Mouse (Mus musculus) heart, postnatal 25 days (tissue): Measurements from ENCODE around the gene Rpp25l. TPM values are rescaled to one million over a fixed set of nuclear protein-coding genes. Genes with fewer than 3 reads are reported as not detected.

Experiments used
- DNase-seq: peaks from one replicate; pipeline ENCODE4 v3.0.0; 2022; ENCODE audit warnings: low spot score
- intact Hi-C: fragments of 180-260 bp; cut with DNase I; formaldehyde crosslinking; loops from one replicate; pipeline ENCODE4 v1.15.1; 2025
- total RNA-seq, 2 experiments: library from RNA; stranded (reverse); gene quantifications; 2 replicates each; pipeline ENCODE4 v1.2.3; 2021

Gene Rpp25l
- total RNA-seq, 2 experiments from 2014 or later: 30.5 to 32.0 TPM

DNA sequence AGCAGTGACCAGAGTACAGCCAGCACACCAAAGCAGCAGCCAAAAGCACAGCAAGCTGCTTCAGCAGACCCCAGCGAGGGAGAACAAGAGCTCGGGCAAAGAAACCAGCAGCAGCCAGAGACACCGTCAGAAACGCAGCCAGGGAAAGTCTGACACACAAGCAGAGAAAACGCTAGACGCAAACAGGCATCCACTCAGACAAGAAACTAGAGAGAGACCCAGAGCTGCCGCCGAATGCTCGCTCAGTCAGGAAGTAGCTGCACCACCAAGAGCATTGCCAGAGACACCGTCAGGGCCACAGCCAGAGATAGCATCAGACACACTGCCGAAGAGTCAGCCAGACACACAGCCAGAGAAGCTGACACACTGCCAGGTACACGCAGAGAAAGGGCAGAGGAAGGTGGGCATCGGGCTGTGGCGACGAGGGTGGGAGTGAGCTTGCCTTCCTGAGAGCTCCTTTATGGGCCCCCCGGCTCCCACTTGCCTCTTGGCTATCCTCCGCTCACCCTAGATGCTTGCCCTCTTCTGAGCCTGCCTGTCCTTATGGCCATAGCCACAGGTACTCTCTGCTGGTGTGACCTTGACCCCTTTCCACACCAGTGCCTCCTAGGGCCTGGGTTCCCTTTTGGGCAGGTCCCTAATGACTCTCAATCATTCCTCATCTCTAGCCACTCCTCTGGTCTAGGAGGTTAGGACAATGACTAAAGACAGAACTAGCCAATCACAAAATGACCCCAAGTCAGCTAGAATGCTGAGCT is 36.9 kb downstream of the Rpp25l start:
- no peak for DNase-seq
- intact Hi-C loops: no loop called here

DNA sequence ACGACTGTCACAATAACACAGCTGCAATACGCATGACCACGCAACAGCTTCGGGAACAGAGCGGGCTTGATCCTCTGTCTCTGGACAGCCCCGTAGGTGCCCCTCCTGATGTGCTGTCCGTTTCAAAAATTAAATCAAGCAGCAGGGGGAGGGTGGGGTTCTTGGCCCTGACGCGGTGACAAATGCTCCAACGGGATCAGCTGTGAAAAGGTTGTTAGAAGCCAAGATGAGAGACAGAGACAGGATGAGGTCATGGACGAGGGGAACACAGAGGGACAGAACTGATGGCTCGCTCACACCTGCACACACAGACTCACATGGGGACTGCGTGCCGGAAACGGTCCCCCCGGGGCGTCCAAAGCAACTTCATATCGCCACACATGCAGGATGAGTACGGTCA is 40.1 kb downstream of the Rpp25l start:
- intact Hi-C loops: no loop called here

DNA sequence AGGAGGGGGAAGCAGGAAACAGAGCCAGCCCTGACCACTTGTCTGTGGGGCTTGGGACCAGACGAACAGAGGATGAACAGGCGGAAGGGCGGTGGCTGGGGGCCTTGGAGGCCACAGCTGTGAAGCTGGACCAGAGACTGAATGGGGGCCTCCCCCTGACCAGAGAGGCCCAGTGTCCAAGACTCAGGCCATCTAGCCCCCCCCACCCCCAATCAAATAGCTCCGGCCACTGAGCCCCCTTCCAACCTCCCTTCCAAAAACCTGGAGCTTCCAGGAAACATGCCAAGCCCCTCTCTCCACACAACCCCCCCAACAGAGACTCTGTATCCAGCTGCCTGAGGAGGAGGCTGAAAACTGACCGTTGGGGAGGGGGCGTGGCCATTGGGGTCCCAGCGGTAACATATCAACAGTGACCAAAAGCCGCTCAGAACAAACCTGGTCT is 40.8 kb downstream of the Rpp25l start:
- no peak for DNase-seq
- intact Hi-C loops: no loop called here

More for the DNA sequence above, 40.1 kb downstream of the Rpp25l start:
- no peak for DNase-seq

- DNase-seq: no peak
Measured at GRCm38 (mm10) chr4:41671963-41672480, 41.3 kb downstream of the Rpp25l start.

GRCm38 (mm10) chr4:41671500-41671899 is 41.8 kb downstream of the Rpp25l start:
- intact Hi-C loops: no loop called here
- no peak for DNase-seq

More at GRCm38 (mm10) chr4:41671963-41672480, 41.3 kb downstream of the Rpp25l start:
- intact Hi-C loops: no loop called here

GRCm38 (mm10) chr4:41670836-41671235 is 42.5 kb downstream of the Rpp25l start:
- no peak for DNase-seq
- intact Hi-C loops: no loop called here

- DNase-seq: no peak
Measured at GRCm38 (mm10) chr4:41666646-41667045, 46.7 kb downstream of the Rpp25l start.

DNA sequence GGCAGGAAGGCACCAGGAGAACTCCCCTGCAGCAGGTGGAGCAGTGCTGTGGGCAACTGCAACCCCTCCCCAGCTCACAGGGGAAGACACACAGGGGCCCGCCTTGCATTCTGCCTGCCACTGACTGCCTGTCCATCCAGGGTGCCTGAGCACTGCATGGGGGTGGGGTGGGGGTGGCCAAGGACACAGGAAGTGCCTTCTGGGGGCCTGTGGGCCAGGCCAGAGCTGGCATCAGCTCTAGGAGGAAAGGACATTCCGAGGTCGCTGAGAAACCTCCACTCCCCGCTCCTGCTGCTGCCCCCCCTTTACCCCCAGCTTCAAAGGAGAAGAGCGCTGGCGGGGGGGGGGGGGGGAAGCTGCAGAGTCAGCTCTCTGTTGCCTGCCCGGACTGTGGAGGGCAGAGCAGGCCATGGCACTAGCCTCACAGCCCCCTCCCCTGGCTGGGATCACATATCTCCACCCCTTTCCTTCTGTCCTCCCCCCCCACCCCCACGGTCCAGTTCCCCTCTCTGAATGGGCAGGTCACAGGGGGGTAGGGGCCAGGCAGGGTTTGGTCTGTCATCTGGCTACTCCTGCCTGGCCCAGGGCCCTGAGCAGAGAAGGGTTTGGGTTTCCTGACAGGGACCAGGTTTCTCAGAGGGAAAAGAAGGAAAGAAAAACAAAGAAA is 48.2 kb downstream of the Rpp25l start:
- intact Hi-C loops: no loop called here
- DNase-seq: no peak

More at GRCm38 (mm10) chr4:41666646-41667045, 46.7 kb downstream of the Rpp25l start:
- intact Hi-C loops: no loop called here

DNA sequence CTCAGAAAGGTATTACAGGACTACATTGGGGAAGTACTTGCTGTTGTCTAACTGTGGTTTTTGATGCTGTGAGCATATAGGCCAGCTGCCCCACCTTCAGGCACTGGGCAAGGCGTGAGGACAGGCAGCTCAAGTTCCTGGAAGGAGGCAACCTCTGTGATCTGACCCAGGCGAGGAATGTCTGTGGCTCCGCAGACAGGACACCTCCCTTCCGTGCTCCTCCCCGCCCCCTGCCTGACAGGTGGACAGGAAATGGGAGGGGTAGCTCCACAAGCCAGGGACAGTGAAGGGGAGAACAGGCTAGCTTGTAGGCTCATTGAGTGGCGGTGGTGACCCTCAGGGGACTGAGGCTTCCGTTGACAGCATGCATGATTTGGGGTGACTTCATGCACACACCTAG is 48.8 kb downstream of the Rpp25l start:
- DNase-seq: no peak
- intact Hi-C loops: no loop called here

- DNase-seq: no peak
- intact Hi-C loops: no loop called here
Measured at GRCm38 (mm10) chr4:41663614-41664013, 49.7 kb downstream of the Rpp25l start.

- intact Hi-C loops: no loop called here
- no peak for DNase-seq
Measured at GRCm38 (mm10) chr4:41662723-41663122, 50.6 kb downstream of the Rpp25l start.

Other genes starting within 250 kb of the Rpp25l start
- under 1 TPM; 0.26 to 0.45 TPM for gene Kif24, start 248.6 kb downstream of the Rpp25l start, total RNA-seq
- gene Nudt2, start 248.4 kb downstream of the Rpp25l start, total RNA-seq: 10 to 100 TPM; 29.6 to 32.7 TPM
- gene AI464131, start 210.5 kb downstream of the Rpp25l start, total RNA-seq: 10 to 100 TPM; 10.2 to 10.4 TPM
- gene 1110017D15Rik, start 196.2 kb downstream of the Rpp25l start, total RNA-seq: not detected
- gene Fam219a, start 144.0 kb downstream of the Rpp25l start, total RNA-seq: 10 to 100 TPM; 12.5 to 14.3 TPM
- 1 to 10 TPM; 1.8 to 2.7 TPM for gene Dnaic1, start 143.8 kb downstream of the Rpp25l start, total RNA-seq
- 1 to 10 TPM; 8.0 to 8.8 TPM for gene Enho, start 73.2 kb downstream of the Rpp25l start, total RNA-seq
- gene Cntfr, start 16.4 kb downstream of the Rpp25l start, total RNA-seq: 1 to 10 TPM; 4.2 to 5.1 TPM
- 10 to 100 TPM; 74.2 to 87.4 TPM for gene Il11ra1, start 13.5 kb downstream of the Rpp25l start, total RNA-seq
- 10 to 100 TPM; 74.8 to 79.9 TPM for gene Dctn3, start 9.6 kb upstream of the Rpp25l start, total RNA-seq
- not detected for gene Arid3c, start 17.6 kb upstream of the Rpp25l start, total RNA-seq
- gene Galt, start 41.7 kb upstream of the Rpp25l start, total RNA-seq: 10 to 100 TPM; 52.1 to 52.9 TPM
- 10 to 100 TPM; 18.0 to 19.6 TPM for gene Sigmar1, start 42.6 kb upstream of the Rpp25l start, total RNA-seq
- gene Ccl27a, start 60.7 kb upstream of the Rpp25l start, total RNA-seq: 10 to 100 TPM; 11.6 to 17.2 TPM
- gene Gm21541, start 190.1 kb upstream of the Rpp25l start, total RNA-seq: not detected
- gene Gm20878, start 228.0 kb upstream of the Rpp25l start, total RNA-seq: under 1 TPM; 0.39 to 0.53 TPM